8 mouse cellular contexts compared by ENCODE assay signal in genomic region chr4:44168231-44168647, GRCm38 (mm10).
A peak's percentile ranks its signal among the peaks of the same experiment; 100 is the strongest.
DNase-seq lines count a peak whose midpoint lies in the region; ATAC-seq lines count a peak whose summit lies in the region.

No protein-coding gene starts in this region.

- H3K9me3 ChIP-seq in hindbrain, embryonic 12.5 days (replicated peaks): no peaks in the 10 kb centered on the region

- H3K27me3 ChIP-seq in hindbrain, embryonic 12.5 days: no peaks in the 10 kb centered on the region

- H3K4me3 ChIP-seq in hindbrain, embryonic 12.5 days: peak overlapping the region; percentile 40

- 0 out of 2 replicates have a peak overlapping the region, but pooled peaks have one; percentile 40 for H3K27ac ChIP-seq in hindbrain, embryonic 12.5 days

- 0 out of 2 replicates have a peak overlapping the region, but pooled peaks have one; percentile 23 for H3K9ac ChIP-seq in hindbrain, embryonic 12.5 days

- H3K4me2 ChIP-seq in hindbrain, embryonic 12.5 days (replicated peaks): peak overlapping the region; percentile 60

- WGBS in hindbrain, embryonic 12.5 days: 0% methylated on average over 29 of the region's 34 CpGs

- no peaks in the 10 kb centered on the region for H3K36me3 ChIP-seq in hindbrain, embryonic 12.5 days

- peak; percentile 98 for DNase-seq in Muller cell, postnatal 12 days (ENCODE audit: inconsistent ontology term)
- DNase-seq in cerebellum, adult 9-11 months: peak; percentile 92
- DNase-seq in frontal cortex, adult 2 months (ENCODE audit: extremely low spot score in 1 of 2, low spot score in 1 of 2): peak; percentile 61 to 88
- DNase-seq in layer of hippocampus, postnatal 14 days (ENCODE audit: low spot score in 2 of 2): peak; percentile 85 to 93
- DNase-seq in lung, postnatal 14 days: peak; percentile 96
- peak; percentile 72 for DNase-seq in retina, adult 2 months (ENCODE audit: low read depth, low spot score)
- peak; percentile 98 to 99 for DNase-seq in thymus, postnatal 36 days

- peaks cover 31% of the 10 kb centered on the region for H3K4me1 ChIP-seq in hindbrain, embryonic 12.5 days

- peak; percentile 86 for ATAC-seq in hindbrain, embryonic 12.5 days (ENCODE audit: low FRiP score)

Comparison
In these comparisons a context has a peak if more than half of its experiments do, and no peak if none do; other contexts are left out.
1. Peak in every context shown above with its lines: DNase-seq, ATAC-seq, H3K4me3 ChIP-seq and H3K27ac ChIP-seq.